Mouse (Mus musculus) embryonic facial prominence, embryonic 14.5 days (tissue): Measurements from ENCODE around the gene Zdhhc12. TPM values are rescaled to one million over a fixed set of nuclear protein-coding genes. Genes with fewer than 3 reads are reported as not detected.

ENCODE experiments used
- ATAC-seq: fragments of 200-750 bp; cut with Nextera tagmentation; 2 replicates; pipeline ENCODE4 v1.8.0; 2017; ENCODE audit warnings: low read depth, moderate number of reproducible peaks, moderate TSS enrichment
- DNase-seq: peaks from one replicate; pipeline ENCODE4 v3.0.0-alpha.2; 2015; ENCODE audit warnings: low spot score
- H3K27ac ChIP-seq: fragments of 300-500 bp; sonication (generic); replicated peaks from 2 replicates; pipeline ENCODE4 v1.5.1; 2014; ENCODE audit warnings: low read depth, mild to moderate bottlenecking, low read length, moderate library complexity
- H3K27me3 ChIP-seq: fragments of 300-500 bp; sonication (generic); replicated peaks from 2 replicates; pipeline ENCODE4 v1.6.1; 2014; ENCODE audit warnings: low read length; ENCODE audit not compliant: control insufficient read depth, insufficient read depth
- H3K36me3 ChIP-seq: fragments of 300-500 bp; sonication (generic); 2 replicates; pipeline ENCODE4 v1.6.1; 2014; ENCODE audit warnings: low read length, mixed read lengths; ENCODE audit not compliant: control insufficient read depth, insufficient read depth
- H3K4me1 ChIP-seq: fragments of 300-500 bp; sonication (generic); 2 replicates; pipeline ENCODE4 v1.6.1; 2014; ENCODE audit warnings: antibody characterized with exemption, low read length; ENCODE audit not compliant: control insufficient read depth, insufficient read depth
- H3K4me2 ChIP-seq: fragments of 300-500 bp; sonication (generic); 2 replicates; pipeline ENCODE4 v1.6.1; 2014; ENCODE audit warnings: low read depth, mild to moderate bottlenecking, low read length, moderate library complexity, mixed read lengths
- H3K4me3 ChIP-seq: fragments of 300-500 bp; sonication (generic); 2 replicates; pipeline ENCODE4 v1.5.1; 2014; ENCODE audit warnings: low read depth, mild to moderate bottlenecking, low read length
- H3K9ac ChIP-seq: fragments of 300-500 bp; sonication (generic); 2 replicates; pipeline ENCODE4 v1.6.1; 2014; ENCODE audit warnings: low read depth, mild to moderate bottlenecking, low read length, moderate library complexity, mixed read lengths
- H3K9me3 ChIP-seq: fragments of 300-500 bp; sonication (generic); 2 replicates; pipeline ENCODE4 v1.6.1; 2016; ENCODE audit warnings: low read length; ENCODE audit not compliant: control insufficient read depth
- WGBS: fragments of 180-500 bp; shearing (Covaris S2); extraction: QIAGEN DNeasy Blood & Tissue Kit; methylation state at CpG from one replicate; pipeline ENCODE4 v1.1.7; 2014; 5-methylcytosine and 5-hydroxymethylcytosine counted together
- polyA plus RNA-seq: library from polyadenylated mRNA; unstranded; fragments of >200 nt; fragmentation: Nextera tagmentation; extraction: Ambion mirVana; gene quantifications from 2 replicates; pipeline ENCODE4 v1.2.1, GENCODE M21; 2014

Zdhhc12 gene
- polyA plus RNA-seq, 1 experiment from 2014 or later: 26.1 TPM

GRCm38 (mm10) chr2:30087310-30087709 lies 6.1 kb downstream of the Zdhhc12 start:
- Histone ChIP-seq H3K4me1 (peaks cover 5% of the 10 kb centered on the region; the same call in 1 of the 2 replicates), H3K36me3 (peaks cover 25% of the 10 kb centered on the region), H3K9me3 (no peaks in the 10 kb centered on the region), H3K4me2 (no peak overlapping the region), H3K27me3 (no peaks in the 10 kb centered on the region), H3K4me3 (no peak overlapping the region), H3K9ac (no peak overlapping the region), H3K27ac (no peak overlapping the region)
- WGBS: 97% methylated on average over 4 of the region's 4 CpGs
- ATAC-seq (no peak), DNase-seq (no peak)

GRCm38 (mm10) chr2:30084632-30085031 lies 8.8 kb downstream of the Zdhhc12 start:
- H3K9ac ChIP-seq: peak overlapping the region; percentile 53
- peak; percentile 76; the same call in 1 of the 2 replicates for ATAC-seq

GRCm38 (mm10) chr2:30084113-30084512 lies 9.3 kb downstream of the Zdhhc12 start:
- H3K4me3 ChIP-seq: peak overlapping the region; percentile 19; the same call in 1 of the 2 replicates
- WGBS: 61% methylated on average over 5 of the region's 5 CpGs

More at GRCm38 (mm10) chr2:30084632-30085031, 8.8 kb downstream of the Zdhhc12 start:
- Histone ChIP-seq H3K27me3 (no peaks in the 10 kb centered on the region), H3K9me3 (no peaks in the 10 kb centered on the region), H3K4me1 (peaks cover 5% of the 10 kb centered on the region; the same call in 1 of the 2 replicates), H3K4me2 (peak overlapping the region; percentile 47), H3K27ac (no peak overlapping the region), H3K4me3 (peak overlapping the region; percentile 19; the same call in 1 of the 2 replicates), H3K36me3 (no peaks in the 10 kb centered on the region)
- no peak for DNase-seq
- 7% methylated on average over 9 of the region's 12 CpGs for WGBS

GRCm38 (mm10) chr2:30080181-30080800 lies 13.2 kb downstream of the Zdhhc12 start:
- Histone ChIP-seq H3K27ac (no peak overlapping the region), H3K27me3 (no peaks in the 10 kb centered on the region), H3K4me2 (no peak overlapping the region), H3K4me3 (no peak overlapping the region), H3K9me3 (no peaks in the 10 kb centered on the region), H3K36me3 (no peaks in the 10 kb centered on the region), H3K9ac (no peak overlapping the region), H3K4me1 (peaks cover 5% of the 10 kb centered on the region; the same call in 1 of the 2 replicates)
- WGBS: 81% methylated on average over 11 of the region's 15 CpGs
- no peak for DNase-seq
- no peak for ATAC-seq

More at GRCm38 (mm10) chr2:30084113-30084512, 9.3 kb downstream of the Zdhhc12 start:
- H3K36me3 ChIP-seq: no peaks in the 10 kb centered on the region
- H3K9ac ChIP-seq: no peak overlapping the region
- ATAC-seq (no peak), DNase-seq (no peak)
- no peaks in the 10 kb centered on the region for H3K27me3 ChIP-seq
- no peaks in the 10 kb centered on the region for H3K9me3 ChIP-seq
- no peak overlapping the region for H3K27ac ChIP-seq
- peak overlapping the region; percentile 47 for H3K4me2 ChIP-seq
- H3K4me1 ChIP-seq: peaks cover 5% of the 10 kb centered on the region; the same call in 1 of the 2 replicates

- no peak for DNase-seq
- H3K27ac ChIP-seq: peak overlapping the region; percentile 77; the same call in 1 of the 2 replicates
- 69% methylated on average over 4 of the region's 4 CpGs for WGBS
- peaks cover 5% of the 10 kb centered on the region; the same call in 1 of the 2 replicates for H3K36me3 ChIP-seq
- H3K4me1 ChIP-seq: no peaks in the 10 kb centered on the region
- no peaks in the 10 kb centered on the region for H3K9me3 ChIP-seq
- H3K27me3 ChIP-seq: no peaks in the 10 kb centered on the region
- H3K9ac ChIP-seq: peak overlapping the region; percentile 64; the same call in 1 of the 2 replicates
- peak overlapping the region; percentile 91 for H3K4me2 ChIP-seq
- H3K4me3 ChIP-seq: peak overlapping the region; percentile 60; the same call in 1 of the 2 replicates
- ATAC-seq: no peak
Measured at GRCm38 (mm10) chr2:30078760-30079159, 14.7 kb downstream of the Zdhhc12 start.

- ATAC-seq: no peak
- peak overlapping the region; percentile 60 for H3K4me3 ChIP-seq
- DNase-seq: peak; percentile 41
- 17% methylated on average over 10 of the region's 10 CpGs for WGBS
- H3K27me3 ChIP-seq: no peaks in the 10 kb centered on the region
- H3K4me2 ChIP-seq: peak overlapping the region; percentile 91
- H3K36me3 ChIP-seq: peaks cover 9% of the 10 kb centered on the region; the same call in 1 of the 2 replicates
- no peaks in the 10 kb centered on the region for H3K9me3 ChIP-seq
- H3K9ac ChIP-seq: peak overlapping the region; percentile 64; the same call in 1 of the 2 replicates
- no peaks in the 10 kb centered on the region for H3K4me1 ChIP-seq
- peak overlapping the region; percentile 77 for H3K27ac ChIP-seq
Measured at GRCm38 (mm10) chr2:30078349-30078712, 15.1 kb downstream of the Zdhhc12 start.

GRCm38 (mm10) chr2:30077502-30078348 lies 15.7 kb downstream of the Zdhhc12 start, which contains the start of gene Pkn3:
Gene Pkn3 (plus strand): TSS chr2:30077684.
- peak within 1 kb of the TSS; percentile 60 for H3K4me3 ChIP-seq
- peak within 1 kb of the TSS; percentile 64 for H3K9ac ChIP-seq
- no peaks in the 10 kb centered on the region for H3K9me3 ChIP-seq
- peak; percentile 93 for DNase-seq
- peaks cover 15% of the 10 kb centered on the region for H3K36me3 ChIP-seq
- H3K4me2 ChIP-seq: peak within 1 kb of the TSS; percentile 91
- under 1% methylated on average over 50 of the region's 53 CpGs for WGBS
- no peaks in the 10 kb centered on the region for H3K27me3 ChIP-seq
- peak; percentile 88 for ATAC-seq
- peak within 1 kb of the TSS; percentile 77 for H3K27ac ChIP-seq
- no peaks in the 10 kb centered on the region for H3K4me1 ChIP-seq

GRCm38 (mm10) chr2:30076959-30077358 lies 16.5 kb downstream of the Zdhhc12 start:
- no peaks in the 10 kb centered on the region for H3K27me3 ChIP-seq
- no peaks in the 10 kb centered on the region for H3K4me1 ChIP-seq
- peak overlapping the region; percentile 60; the same call in 1 of the 2 replicates for H3K4me3 ChIP-seq
- H3K9me3 ChIP-seq: no peaks in the 10 kb centered on the region
- 0 out of 2 replicates have a peak overlapping the region, but pooled peaks have one; percentile 64 for H3K9ac ChIP-seq
- H3K36me3 ChIP-seq: peaks cover 21% of the 10 kb centered on the region
- 55% methylated on average over 6 of the region's 6 CpGs for WGBS
- ATAC-seq (no peak), DNase-seq (no peak)
- H3K27ac ChIP-seq: peak overlapping the region; percentile 77
- H3K4me2 ChIP-seq: peak overlapping the region; percentile 91
